Mouse (Mus musculus): Measurements from ENCODE around the gene AW209491.

AW209491 gene

DNA sequence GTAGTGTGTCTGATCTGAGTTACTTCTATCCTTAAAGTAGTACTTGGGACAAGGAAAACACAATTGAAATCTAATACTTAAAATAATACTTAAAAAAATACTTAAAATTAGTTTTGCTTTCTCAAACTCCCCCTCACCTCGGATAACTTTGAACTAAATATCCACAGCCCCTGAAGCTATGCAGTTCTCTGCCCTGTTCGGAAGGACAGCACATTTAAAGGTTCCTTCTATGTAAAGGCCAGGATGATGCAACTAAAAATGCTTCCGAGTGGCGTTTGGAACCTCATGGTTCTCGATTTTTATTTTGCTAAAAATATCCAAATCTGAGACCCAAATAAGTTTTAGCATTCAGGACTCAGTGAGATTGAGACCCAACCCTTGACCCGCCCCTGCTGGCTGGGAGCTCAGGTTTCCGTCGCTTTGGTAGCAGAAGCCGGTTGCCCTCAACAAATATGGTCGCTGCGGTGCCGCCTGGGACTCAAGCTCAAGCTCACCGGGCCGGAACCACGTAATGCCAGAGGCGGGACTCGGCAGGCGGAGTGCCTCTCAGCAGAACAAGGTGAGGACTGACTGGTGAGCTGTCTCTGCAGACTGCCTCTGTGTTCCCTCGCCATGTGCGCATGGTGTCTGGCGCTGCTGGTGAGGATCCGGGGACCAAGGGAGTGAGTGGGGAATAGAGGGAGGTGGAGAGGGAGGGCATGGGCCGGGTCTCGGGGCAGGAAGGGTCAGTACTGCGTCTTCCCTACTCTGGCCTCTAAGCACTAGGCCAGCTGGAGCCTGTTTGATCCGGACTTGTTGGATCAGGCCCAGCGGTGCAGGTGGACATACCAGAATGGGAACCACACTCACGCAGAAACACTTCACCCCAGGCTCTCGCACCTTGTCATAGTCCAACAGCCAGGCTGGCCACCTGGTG, at the start of gene AW209491:
Gene AW209491 (plus strand): TSS at position 429 of the 916 bp plus-strand sequence.
- peak; percentile 91 for DNase-seq

DNA sequence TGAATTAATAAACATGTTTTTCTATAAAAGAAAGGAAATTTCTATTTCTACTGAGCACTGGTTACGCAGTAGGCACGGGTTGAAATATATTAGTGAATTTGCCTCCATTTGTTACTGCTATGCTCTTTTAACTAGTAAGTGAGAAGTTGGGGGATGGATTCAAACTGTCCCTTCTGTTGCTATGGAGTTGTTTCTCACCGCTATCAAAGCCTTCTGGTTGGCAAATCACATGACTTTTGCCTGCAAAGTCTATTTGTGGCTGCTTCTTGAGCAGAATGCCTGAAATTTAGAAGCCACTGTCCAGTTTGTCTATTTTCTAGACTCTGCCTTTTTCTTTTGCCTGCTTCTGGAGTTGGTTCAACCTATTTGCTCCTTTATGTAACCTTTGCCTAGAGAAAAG, 49.6 kb upstream of the AW209491 start:
- no peak for DNase-seq

DNA sequence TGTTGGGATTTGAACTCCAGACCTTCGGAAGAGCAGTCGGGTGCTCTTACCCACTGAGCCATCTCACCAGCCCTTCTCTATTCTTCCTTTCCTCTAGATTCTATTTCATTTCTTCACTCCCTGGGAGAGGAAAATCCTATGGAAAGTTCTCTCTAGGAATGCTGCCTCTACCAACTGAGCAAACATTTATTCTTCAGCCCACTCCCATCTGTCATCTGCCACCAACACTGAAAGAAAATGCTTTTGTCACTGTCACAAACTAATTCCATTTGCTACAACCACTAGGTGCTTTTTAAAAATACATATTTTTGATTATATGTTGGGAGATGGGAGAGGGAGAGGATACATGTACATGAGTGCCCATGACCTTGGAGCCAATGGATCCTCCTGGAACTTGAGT, 27.2 kb upstream of the AW209491 start:
- no peak for DNase-seq

DNA sequence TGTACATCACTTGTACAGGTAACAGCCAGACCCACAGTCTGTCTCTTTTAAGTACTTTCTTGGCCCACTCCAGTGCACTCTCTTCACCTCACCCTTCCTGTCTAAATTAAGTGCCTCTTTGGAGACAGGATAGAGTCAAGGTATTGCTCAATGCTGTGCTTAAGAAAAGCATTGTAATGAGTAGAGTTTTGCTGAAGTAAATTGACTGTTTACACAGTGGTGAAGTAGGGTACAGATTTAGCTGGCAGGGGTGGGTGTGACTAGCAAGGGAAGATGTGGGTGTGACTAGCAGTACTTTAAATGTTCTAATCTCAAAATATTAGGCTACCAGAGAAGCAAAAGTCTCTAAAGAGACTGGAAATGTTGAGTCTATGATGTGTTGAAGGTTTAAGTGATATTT, 22.3 kb upstream of the AW209491 start:
- no peak for DNase-seq

DNA sequence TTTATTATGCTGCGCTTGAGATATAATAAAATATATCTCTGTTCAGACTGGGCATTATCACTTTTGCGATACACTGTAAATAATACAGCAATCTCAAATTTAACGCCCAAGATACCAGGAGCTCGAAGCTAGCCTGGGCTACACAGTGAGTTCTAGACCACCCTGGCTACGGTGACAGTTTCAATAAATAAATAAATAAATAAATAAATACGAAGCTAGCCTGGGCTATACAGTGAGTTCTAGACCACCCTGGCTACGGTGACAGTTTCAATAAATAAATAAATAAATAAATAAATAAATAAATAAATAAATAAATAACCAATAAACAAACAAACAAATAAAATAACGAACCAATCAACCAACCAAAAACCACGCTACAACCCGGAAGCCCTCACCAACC, 17.5 kb upstream of the AW209491 start:
- no peak for DNase-seq

DNA sequence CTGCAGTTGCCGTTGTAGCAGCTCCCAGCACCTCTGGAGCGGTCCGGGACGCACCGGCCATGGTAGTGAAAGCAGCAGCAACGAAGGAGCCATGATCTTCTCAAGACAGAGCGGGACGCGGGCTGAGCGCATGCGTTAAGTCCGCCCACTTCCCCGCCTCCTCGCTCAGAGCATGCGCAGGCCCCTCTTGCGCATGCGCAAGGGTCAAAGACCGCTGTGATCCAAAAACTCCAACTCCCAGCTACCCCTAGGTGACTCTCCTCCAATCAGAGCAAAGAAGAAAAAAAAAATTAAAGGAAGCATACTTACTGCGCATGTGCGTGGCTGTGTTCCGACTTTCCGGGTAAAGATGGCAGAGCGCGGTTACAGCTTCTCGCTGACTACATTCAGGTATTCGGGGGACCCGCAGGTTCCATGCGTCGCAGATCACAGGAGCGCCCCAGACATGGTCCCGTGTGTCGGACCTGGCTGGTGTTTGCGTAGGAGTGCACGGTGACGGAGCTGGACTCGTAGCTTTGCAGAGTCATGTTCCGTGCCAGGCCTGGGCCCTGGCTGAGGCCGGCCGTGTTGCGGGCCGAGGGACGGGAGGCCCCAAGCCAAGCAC, 16.9 kb upstream of the AW209491 start, which contains the start of the genes Mrpl32 and Psma2:
Gene Mrpl32 (minus strand): TSS at position 240 of the 604 bp plus-strand sequence.
Gene Psma2 (plus strand): TSS at position 315 of the 604 bp plus-strand sequence.
- DNase-seq: peak; percentile 92

DNA sequence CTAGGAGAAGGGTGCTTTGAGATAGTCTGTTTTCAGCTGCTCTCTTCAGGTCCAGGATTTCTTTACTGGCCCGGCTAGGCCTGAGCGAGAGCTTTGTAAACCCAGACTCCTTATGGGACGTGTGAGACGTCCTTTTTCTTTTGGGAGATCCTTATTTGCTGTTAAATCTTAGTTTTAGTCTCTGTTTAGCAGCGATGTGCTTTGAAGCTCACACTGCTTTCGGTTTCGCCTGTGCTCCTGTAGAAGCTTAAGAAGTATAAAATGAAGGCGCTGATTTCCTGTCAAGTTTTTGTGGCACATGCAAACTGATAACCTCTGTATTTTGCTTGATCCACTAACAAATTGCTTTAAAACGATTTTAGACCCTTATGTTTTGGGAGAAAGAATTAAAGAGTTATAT, 16.4 kb upstream of the AW209491 start:
- no peak for DNase-seq

DNA sequence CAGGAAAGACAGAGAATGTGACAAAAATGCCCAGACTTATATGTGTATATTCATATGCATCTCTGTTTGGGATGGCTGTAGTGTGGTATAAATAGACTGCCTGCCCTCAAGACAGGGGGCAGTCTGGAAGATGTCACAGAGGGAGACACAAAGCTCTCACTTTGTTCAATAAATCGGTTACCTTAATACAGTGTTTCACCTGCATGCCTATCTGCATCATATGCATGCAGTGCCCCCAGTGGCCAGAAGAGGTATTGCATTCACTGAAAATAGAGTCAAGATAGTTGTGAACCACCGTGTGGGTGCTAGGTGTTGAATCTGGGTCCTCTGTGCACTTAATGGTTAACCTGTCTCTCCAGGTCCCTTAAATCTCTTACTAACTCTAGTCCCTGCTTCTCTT, 11.2 kb upstream of the AW209491 start:
- peak; percentile 74 for DNase-seq

DNA sequence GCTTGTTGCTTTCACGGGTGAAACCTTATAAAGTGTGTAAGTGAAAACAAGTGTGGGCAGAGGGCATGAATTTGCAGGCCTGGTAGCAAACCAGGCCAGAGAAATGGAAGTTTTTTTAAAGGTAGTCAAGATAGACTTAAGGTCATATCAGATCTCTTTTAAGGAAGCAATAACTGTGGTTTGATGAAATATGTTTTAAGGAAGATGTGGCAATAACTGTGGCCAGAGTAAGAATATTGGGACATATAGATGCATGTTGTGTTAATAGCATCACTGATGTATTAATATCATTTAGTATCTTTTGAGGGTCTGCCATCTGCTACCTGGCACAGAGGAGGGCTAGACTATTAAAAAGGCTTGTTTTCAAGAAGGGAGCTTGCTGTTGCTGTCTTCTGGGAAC, 10.0 kb downstream of the AW209491 start:
- no peak for DNase-seq

DNA sequence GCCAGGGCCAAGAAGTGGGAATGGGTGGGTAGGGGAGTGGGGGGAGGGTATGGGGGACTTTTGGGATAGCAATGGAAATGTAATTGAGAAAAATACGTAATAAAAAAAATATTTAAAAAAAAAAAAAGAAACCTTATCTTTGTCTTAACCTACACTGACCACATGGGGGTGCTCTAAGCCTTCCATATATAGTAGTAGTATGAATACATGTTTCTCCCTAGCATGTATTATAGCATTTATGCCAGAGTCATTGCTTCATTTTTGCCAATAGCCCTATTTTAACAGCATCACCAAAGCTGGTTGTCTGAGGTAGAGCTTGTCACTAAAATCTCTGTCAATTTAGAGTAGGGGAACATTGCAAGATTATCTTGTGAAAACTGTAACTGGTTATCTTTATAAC, 19.3 kb downstream of the AW209491 start:
- peak; percentile 38 for DNase-seq

DNA sequence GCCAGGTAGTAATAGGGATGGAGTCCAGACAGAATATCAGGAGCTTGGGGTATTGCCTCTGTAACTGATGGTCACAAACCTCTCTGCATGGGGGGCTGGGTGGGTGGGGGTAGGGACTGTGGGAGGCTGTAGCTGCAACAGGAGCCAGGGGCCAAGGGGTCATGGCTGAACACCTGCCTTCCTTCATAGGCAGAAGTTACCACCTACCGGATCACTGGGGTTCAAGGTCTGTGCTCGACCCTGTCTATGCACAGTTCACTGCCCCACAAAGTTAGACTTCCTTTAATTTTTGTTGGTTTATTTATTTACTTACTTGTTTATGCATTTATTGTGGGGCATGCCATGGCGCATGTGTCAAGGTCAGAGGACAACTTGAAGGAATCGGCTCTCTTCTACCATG, 37.2 kb downstream of the AW209491 start:
- DNase-seq: no peak

DNA sequence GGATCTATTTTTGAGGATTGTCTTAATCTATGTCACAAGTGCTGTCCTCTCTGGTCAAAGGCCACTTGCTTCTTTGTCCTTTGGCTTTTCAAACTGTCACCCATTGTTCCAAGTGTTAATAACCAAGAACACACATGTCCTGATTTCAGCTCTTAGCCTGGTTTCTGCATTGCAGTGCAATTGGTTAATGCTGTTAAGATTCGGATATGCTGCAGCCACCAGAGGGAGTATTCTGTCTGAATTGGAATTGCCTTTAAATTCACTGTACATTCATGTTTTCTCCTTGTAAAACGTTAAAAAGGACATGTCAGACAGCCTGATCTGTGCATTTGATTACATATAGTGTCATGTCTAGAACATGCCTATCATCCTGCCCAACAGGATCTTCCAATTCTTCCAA, 40.4 kb downstream of the AW209491 start:
- peak; percentile 36 for DNase-seq

All from right cerebral cortex, postnatal 4 days (tissue).